Mouse (Mus musculus) ovary, postnatal 14 days (tissue): ENCODE results near the gene Fam102b.

Experiments
- DNase-seq: peaks from one replicate; pipeline ENCODE4 v3.0.0; 2022; ENCODE audit warnings: low spot score

Fam102b gene

GRCm38 (mm10) chr3:108959680-108960295, 67.6 kb downstream of the Fam102b start:
- DNase-seq, result no peak

DNA sequence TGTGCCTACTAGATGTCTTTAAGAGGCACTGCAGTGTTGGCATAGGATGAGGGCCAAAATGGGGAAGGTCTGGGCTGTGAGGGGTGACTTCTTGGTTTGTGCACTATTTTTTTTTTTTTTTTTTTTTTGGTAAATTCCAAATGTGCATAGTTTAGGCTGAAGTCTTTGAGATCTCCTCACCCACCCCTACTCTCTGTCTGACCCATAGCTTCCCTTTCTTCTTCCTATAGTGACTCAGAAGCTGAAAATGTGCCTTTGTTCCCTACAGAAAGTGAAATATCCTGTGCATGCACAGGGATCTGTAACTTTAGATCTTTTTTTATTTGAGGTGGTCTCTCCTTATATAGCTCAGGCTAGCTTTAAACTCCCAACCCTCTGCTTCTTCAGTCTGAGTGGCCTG, 69.4 kb downstream of the Fam102b start:
- DNase-seq, result no peak

GRCm38 (mm10) chr3:108940996-108941395, 86.4 kb downstream of the Fam102b start:
- DNase-seq, result no peak

DNA sequence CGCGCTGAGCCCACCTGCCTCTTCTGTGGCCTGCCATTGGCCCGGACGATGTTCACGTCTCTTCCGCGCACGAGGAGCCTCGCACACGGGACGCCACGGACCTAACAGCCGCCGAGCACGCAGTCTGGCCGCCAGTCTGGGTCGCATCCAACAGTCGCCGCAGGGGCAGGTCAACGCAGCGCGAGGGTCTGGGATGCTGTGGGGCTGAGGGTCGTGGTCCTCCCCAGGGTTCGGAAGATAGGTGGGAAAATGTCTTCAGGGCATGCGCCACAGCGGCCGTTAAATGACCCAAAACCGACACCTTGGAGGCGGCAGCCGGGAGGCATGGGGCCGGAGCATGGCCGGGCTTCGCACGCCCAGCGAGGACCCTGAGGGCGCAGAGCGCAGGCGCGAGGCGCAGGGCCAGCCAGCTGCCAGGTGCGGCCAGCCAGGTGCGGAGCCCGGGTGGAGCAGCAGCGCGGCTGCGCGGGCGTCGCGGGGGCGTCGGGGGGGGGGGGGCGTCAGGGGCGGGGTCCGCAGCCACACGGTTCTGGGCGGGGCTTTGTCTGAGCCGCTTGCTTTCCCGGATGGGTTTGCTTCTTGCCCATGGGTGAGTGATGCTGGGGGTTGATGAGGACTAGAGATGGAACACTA, 87.3 kb downstream of the Fam102b start, which contains the start of gene Gm9857:
Gene Gm9857 (minus strand): TSS at position 445 of the 633 bp plus-strand sequence.
- DNase-seq, result no peak

DNA sequence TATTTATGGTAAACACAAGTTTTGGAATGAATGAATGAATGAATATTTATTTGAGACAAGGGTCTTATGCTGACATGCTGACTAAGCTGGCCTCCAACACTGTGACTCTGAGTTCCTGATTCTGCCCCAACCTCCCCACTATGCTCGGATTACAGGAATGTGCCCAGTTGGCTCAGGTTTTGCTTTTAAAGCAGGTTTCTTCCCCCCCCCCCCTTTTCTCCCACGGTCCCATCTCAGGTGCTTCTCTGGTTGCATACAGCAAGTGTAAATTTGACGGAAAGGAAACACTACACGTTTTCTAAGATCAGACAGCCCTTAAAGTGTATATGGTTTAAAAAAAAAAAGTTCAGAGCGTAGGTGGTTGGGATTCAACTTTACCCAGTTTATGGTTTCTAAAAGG, 87.8 kb downstream of the Fam102b start, which contains the start of gene Henmt1:
Gene Henmt1 (plus strand): TSS at position 301 of the 400 bp plus-strand sequence.
- no peak for DNase-seq

DNA sequence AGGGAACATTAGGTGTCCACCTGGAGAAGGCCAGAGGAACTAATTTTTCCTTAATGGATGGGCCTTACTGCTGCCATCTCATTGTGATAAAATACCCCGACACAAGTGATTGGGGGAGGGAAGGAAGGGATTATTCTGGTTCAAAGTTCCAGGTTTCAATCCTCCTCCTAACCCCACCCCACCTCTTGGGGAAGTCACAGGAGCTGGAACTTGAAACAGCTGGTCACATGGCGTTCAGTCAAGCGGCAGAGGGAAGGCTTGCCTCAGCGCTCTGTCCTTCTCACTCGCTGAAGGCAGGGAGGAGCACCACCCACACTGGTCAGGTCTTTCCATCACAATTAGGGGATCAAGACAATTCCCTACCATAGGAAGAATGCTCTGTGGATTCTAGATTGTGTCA, 88.7 kb downstream of the Fam102b start:
- no peak for DNase-seq

GRCm38 (mm10) chr3:108933557-108933956, 93.8 kb downstream of the Fam102b start:
- no peak for DNase-seq

DNA sequence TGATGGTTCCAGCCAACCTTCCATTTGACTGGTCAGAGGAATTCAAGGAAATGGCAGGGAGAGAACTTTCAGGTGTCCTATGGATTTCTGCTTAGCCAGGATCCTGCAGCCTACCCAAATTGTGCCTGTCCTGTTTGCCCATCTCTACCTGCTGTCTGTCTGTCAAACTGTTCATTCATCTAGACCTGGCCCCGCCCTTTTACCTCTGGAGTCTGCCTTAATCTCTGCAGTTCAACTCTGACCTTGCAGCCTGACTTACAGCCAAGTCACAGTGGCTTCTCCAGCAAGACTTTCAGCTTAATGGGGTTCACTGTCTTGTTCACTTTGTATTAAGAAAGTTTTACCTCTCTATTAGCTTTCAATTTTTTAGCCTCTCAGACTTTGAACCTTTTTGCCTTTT, 101.1 kb downstream of the Fam102b start:
- no peak for DNase-seq

- DNase-seq, result no peak
These were observed 101.7 kb downstream of the Fam102b start for GRCm38 (mm10) chr3:108925677-108926076.

DNA sequence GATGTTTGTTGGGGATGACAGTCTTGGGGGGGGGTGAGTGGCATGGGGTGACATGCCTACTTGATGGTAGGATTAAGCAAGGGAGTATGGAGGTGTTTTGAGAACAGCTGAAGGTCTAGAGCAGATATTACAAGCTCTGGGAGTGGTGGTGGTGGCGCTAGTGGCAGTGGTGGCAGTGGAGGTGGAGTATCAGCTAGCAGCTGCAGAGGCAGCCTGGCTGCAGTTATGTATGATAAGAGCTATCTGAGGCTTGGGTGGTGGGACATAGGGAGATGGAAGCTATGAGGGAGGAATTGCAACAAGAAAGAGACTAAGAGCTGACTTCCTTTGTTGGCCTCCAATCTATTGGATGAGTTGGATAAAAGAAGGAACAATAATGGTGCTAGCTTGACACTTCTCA, 105.6 kb downstream of the Fam102b start:
- no peak for DNase-seq
